Mouse (Mus musculus) stomach, embryonic 14.5 days (tissue): ENCODE measurements at regions not wholly inside any gene's neighbourhood (a gene's known extent, or its start where the extent isn't known, plus 50 kb on each side); places are given as distances from the start of the nearest gene placed in this dataset.

Source experiments
- ATAC-seq: fragments of 200-750 bp; cut with Nextera tagmentation; 2 replicates; pipeline ENCODE4 v1.8.0; 2017; ENCODE audit warnings: low read depth, moderate TSS enrichment; ENCODE audit not compliant: insufficient number of reproducible peaks, insufficient read depth, low FRiP score
- H3K27ac ChIP-seq: fragments of 300-500 bp; sonication (generic); 2 replicates; pipeline ENCODE4 v1.5.1; 2014; ENCODE audit warnings: mild to moderate bottlenecking, low read length, moderate library complexity, mixed read lengths
- H3K27me3 ChIP-seq: fragments of 300-500 bp; sonication (generic); 2 replicates; pipeline ENCODE4 v1.6.1; 2014; ENCODE audit warnings: low read length, control low read depth, mixed read lengths; ENCODE audit not compliant: control insufficient read depth, insufficient read depth
- H3K36me3 ChIP-seq: fragments of 300-500 bp; sonication (generic); 2 replicates; pipeline ENCODE4 v1.6.1; 2014; ENCODE audit warnings: mild to moderate bottlenecking, control low read depth, low read length, moderate library complexity, mixed read lengths; ENCODE audit not compliant: control insufficient read depth, insufficient read depth
- H3K4me1 ChIP-seq: fragments of 300-500 bp; sonication (generic); 2 replicates; pipeline ENCODE4 v1.6.1; 2014; ENCODE audit warnings: low read length, control low read depth, mixed read lengths; ENCODE audit not compliant: control insufficient read depth, insufficient read depth
- H3K4me2 ChIP-seq: fragments of 300-500 bp; sonication (generic); replicated peaks from 2 replicates; pipeline ENCODE4 v1.6.1; 2014; ENCODE audit warnings: low read depth, low read length, control low read depth
- H3K4me3 ChIP-seq: fragments of 300-500 bp; sonication (generic); 2 replicates; pipeline ENCODE4 v1.5.1; 2014; ENCODE audit warnings: low read depth, low read length, control low read depth
- H3K9ac ChIP-seq: fragments of 300-500 bp; sonication (generic); replicated peaks from 2 replicates; pipeline ENCODE4 v1.6.1; 2014; ENCODE audit warnings: low read depth, mild to moderate bottlenecking, control low read depth, low read length, moderate library complexity, mixed read lengths
- H3K9me3 ChIP-seq: fragments of 300-500 bp; sonication (generic); 2 replicates; pipeline ENCODE4 v1.6.1; 2016; ENCODE audit warnings: low read depth, low read length, control low read depth; ENCODE audit not compliant: control insufficient read depth
- WGBS: fragments of 180-500 bp; shearing (Covaris S2); extraction: QIAGEN DNeasy Blood & Tissue Kit; methylation state at CpG from one replicate; pipeline ENCODE4 v1.1.7; 2014; 5-methylcytosine and 5-hydroxymethylcytosine counted together

DNA sequence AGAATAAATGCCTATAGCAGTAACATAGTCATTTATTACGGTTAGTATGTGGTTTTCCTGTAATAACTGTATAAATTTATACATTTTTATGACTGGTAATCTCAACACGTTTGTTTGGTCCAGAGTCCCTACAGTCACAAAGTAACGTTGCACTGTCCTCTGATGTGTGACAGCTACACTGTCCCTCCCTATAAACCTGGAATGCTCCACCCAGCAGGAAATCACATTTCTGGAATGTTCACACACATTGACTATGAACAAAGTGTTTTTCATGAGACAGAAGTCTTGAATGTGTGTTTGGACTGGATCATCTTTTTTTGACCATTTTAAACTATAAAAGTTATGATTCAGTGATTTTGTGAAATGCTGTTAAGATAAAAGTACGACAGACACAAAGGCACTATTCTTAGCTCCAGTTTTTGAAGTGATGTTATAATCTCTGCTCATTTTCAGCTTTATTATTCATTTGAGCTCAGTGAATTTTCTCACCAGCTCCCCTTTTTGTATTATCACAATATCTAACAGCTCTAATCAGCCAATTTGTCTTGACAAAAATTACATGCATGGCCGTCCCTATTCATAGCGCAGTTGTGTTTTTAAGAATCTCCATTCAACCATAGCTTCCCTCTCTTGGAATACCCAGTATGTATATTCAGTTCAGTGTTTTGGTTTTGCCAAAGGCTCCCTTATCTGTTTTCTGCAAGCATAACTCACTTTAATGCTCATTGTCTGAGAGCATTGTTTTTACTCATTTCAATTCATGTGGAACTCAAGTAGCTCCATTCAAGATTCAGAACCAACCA is 257.0 kb upstream of the Fam98a start:
- Histone ChIP-seq H3K27me3 (no peaks in the 10 kb centered on the region), H3K27ac (no peak overlapping the region), H3K9ac (no peak overlapping the region), H3K4me3 (no peak overlapping the region), H3K4me1 (no peaks in the 10 kb centered on the region), H3K9me3 (no peaks in the 10 kb centered on the region), H3K4me2 (no peak overlapping the region), H3K36me3 (no peaks in the 10 kb centered on the region)
- ATAC-seq = no peak
- WGBS = 73% methylated on average over 6 of the region's 6 CpGs

DNA sequence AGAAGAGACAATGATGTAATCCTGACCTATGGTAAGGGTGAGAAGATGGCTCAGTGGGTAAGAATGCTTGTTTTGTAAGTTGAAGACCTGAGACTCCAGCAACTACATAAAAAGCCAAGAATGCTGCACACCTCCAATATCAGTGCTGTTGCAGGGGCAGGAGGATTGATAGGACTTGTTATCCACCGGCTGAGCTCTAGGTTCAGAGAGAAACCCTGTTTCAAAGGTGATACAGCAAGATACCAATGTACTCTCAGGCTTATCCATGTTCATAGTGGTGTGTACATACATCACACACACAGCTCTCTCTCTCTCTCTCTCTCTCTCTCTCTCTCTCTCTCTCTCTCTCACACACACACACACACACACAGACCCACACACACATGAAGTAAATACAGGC is 256.3 kb upstream of the Fam98a start:
- Histone ChIP-seq H3K4me1 (no peaks in the 10 kb centered on the region), H3K27ac (no peak overlapping the region), H3K27me3 (no peaks in the 10 kb centered on the region), H3K36me3 (no peaks in the 10 kb centered on the region), H3K9ac (no peak overlapping the region), H3K9me3 (no peaks in the 10 kb centered on the region), H3K4me3 (no peak overlapping the region), H3K4me2 (no peak overlapping the region)
- 71% methylated on average over 1 of the region's 1 CpGs for WGBS
- peak; percentile 75; the same call in 1 of the 2 replicates for ATAC-seq

DNA sequence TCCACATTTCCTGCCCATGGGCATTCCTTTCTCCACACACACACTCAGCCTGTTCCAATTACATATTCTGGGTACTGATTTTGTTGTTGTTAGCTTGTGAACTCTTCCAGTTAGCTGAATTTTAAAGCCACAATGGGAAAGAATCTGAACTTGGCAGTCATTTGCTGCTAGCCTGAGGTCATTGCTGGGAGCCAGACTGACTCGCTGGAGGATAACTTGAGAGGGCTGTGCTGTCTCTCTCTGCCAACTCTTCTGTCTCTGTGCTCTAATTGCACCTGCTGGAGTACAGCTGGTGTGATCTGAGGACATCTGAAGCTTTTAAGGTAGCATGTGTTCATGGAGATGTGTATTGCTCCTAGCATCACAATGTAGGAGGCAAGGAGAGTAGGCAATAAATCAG is 252.6 kb upstream of the Fam98a start:
- Histone ChIP-seq H3K4me3 (no peak overlapping the region), H3K4me2 (no peak overlapping the region), H3K27ac (no peak overlapping the region), H3K9me3 (no peaks in the 10 kb centered on the region), H3K4me1 (no peaks in the 10 kb centered on the region), H3K9ac (no peak overlapping the region), H3K27me3 (no peaks in the 10 kb centered on the region), H3K36me3 (no peaks in the 10 kb centered on the region)
- ATAC-seq = no peak
- WGBS = 64% methylated on average over 1 of the region's 1 CpGs

DNA sequence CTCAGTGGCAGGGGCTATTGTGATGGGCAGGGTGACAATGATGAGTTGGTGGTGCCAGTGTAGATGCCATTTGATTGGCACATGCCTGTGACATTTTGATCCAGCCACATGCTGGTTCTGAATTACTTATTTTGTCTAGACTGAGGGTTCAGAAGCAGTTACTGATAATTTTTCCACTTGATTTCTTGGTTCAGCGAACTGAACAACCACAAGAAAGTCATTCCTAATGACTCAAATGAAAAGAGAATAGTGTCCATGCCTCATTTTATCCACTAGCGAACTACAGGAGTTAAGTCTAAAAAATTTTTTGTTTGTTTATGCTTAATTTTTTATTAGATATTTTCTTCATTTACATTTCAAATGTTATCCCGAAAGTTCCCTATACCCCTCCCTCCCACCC is 244.6 kb upstream of the Fam98a start:
- no peaks in the 10 kb centered on the region for H3K36me3 ChIP-seq
- H3K4me2 ChIP-seq = no peak overlapping the region
- no peaks in the 10 kb centered on the region for H3K27me3 ChIP-seq
- H3K27ac ChIP-seq = no peak overlapping the region
- no peak overlapping the region for H3K9ac ChIP-seq
- 93% methylated on average over 3 of the region's 3 CpGs for WGBS
- no peak overlapping the region for H3K4me3 ChIP-seq
- ATAC-seq = no peak
- H3K9me3 ChIP-seq = no peaks in the 10 kb centered on the region
- H3K4me1 ChIP-seq = no peaks in the 10 kb centered on the region

DNA sequence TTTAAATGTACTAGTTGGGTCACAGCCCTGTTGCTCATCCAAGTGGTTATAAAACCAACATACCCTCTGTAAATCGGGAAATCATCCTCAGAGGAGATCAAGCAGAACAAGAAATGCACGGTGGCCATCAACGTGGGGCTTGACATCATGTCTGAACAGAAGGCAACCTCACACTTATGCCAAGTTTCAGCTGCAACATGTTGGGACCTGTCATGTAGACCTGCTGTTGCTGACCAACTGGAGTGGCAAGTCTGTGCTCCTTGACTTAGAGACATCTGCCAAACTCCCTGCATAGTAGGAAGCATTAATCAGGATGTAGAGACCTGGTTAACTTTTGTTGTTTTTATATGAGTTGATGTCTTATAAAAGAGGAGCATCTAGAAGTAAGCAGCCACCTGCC is 244.0 kb upstream of the Fam98a start:
- H3K36me3 ChIP-seq = no peaks in the 10 kb centered on the region
- H3K27ac ChIP-seq = no peak overlapping the region
- H3K27me3 ChIP-seq = no peaks in the 10 kb centered on the region
- 94% methylated on average over 3 of the region's 3 CpGs for WGBS
- H3K9me3 ChIP-seq = no peaks in the 10 kb centered on the region
- no peak for ATAC-seq
- H3K4me3 ChIP-seq = no peak overlapping the region
- H3K4me1 ChIP-seq = no peaks in the 10 kb centered on the region
- no peak overlapping the region for H3K4me2 ChIP-seq
- no peak overlapping the region for H3K9ac ChIP-seq

DNA sequence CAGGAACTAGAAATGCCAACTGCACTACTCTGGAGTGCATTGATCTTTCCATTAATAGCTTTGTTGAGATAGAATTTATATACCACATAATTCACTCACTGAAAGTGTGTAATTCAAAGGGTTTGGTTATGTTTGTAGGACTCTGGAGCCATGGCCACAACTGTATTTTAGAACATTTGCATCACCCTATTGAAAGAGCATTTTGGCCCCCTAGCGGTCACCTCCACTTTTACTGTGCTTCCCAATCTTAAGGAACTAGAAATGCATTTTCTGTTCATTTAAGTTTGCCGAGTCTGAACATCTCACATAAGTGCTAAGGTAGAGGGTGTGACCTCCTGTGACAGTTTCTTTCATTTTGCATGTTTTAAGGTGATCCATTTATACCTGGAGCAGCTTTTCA is 228.0 kb upstream of the Fam98a start:
- Histone ChIP-seq H3K36me3 (no peaks in the 10 kb centered on the region), H3K27me3 (no peaks in the 10 kb centered on the region), H3K4me3 (no peak overlapping the region), H3K4me2 (no peak overlapping the region), H3K9me3 (no peaks in the 10 kb centered on the region), H3K9ac (no peak overlapping the region), H3K4me1 (no peaks in the 10 kb centered on the region), H3K27ac (no peak overlapping the region)
- ATAC-seq = no peak
- 38% methylated on average over 2 of the region's 2 CpGs for WGBS

DNA sequence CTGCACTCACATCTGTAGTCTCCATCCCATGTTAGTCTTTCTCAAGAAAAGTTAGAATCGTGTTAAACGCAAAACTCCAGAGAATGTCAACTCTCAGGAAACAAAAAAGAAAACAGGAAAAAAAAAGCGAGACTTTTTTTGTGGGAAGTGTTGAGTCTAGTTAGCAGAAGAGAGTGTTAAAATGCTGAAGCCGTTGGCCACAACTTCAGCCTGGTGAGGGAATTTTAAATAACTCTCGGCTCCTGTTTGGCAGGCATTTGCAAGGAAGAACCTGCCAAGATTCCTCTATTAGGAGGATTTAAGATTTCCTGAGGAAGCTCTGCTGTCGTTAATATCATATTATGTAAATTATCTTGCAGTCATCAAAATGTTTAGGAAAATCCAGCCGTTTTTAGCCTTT is 224.9 kb upstream of the Fam98a start:
- Histone ChIP-seq H3K9ac (no peak overlapping the region), H3K4me1 (no peaks in the 10 kb centered on the region), H3K36me3 (no peaks in the 10 kb centered on the region), H3K4me2 (no peak overlapping the region), H3K4me3 (no peak overlapping the region), H3K27ac (no peak overlapping the region), H3K9me3 (no peaks in the 10 kb centered on the region), H3K27me3 (no peaks in the 10 kb centered on the region)
- WGBS = 52% methylated on average over 7 of the region's 7 CpGs
- no peak for ATAC-seq

DNA sequence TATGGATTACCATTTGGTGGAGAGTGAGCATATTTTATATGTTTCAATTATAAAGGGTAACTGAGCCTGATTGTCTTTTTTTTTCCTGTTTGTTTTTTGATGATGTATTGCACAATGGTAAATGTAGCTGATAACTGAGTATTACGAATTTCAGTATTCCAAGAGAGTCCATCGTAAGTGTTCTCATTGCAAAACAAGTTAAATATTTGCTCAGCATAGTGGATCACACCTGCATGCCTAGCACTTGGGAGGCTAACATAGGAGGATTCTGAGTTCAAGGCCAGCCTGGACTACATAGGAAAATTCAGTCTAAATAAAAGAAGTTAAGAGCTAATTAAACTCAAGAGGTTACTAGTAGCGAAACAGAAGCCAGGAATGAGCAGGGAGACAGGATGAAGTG is 223.8 kb upstream of the Fam98a start:
- ATAC-seq = no peak
- Histone ChIP-seq H3K36me3 (no peaks in the 10 kb centered on the region), H3K4me3 (no peak overlapping the region), H3K4me2 (no peak overlapping the region), H3K27ac (no peak overlapping the region), H3K9ac (no peak overlapping the region), H3K4me1 (no peaks in the 10 kb centered on the region), H3K27me3 (no peaks in the 10 kb centered on the region), H3K9me3 (no peaks in the 10 kb centered on the region)
- WGBS = 81% methylated on average over 3 of the region's 3 CpGs

DNA sequence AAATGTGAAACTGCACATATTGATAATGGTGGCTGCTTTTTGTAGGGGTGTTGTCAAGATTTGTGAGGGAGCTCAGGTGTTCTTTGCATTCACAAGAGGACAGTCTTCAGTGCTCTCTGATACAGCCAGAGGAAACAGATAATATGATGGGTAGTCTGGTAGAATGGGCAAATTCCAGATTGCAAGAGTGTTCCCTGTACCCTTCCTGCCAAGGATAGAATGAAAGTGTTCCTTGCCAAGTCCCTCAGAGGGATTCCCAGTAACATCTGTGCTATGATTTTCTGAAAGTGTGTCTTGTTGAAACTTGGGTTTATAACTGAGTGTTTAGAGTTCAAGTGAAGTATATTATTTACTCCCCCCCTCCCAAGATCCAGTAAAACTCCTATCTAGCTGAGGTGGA is 221.1 kb upstream of the Fam98a start:
- Histone ChIP-seq H3K4me3 (no peak overlapping the region), H3K4me1 (no peaks in the 10 kb centered on the region), H3K27me3 (no peaks in the 10 kb centered on the region), H3K9ac (no peak overlapping the region), H3K27ac (no peak overlapping the region), H3K4me2 (no peak overlapping the region), H3K9me3 (no peaks in the 10 kb centered on the region), H3K36me3 (no peaks in the 10 kb centered on the region)
- ATAC-seq = no peak
